Mouse (Mus musculus) naive thymus-derived CD4-positive, alpha-beta T cell, adult 2 months (primary cell): ENCODE results near the gene Smim7.

Experiments used
- DNase-seq: peaks from one replicate; pipeline ENCODE4 v3.0.0-alpha.2; 2011; ENCODE audit warnings: low read depth

Smim7 gene

GRCm38 (mm10) chr8:72547122-72547801 lies 23.6 kb downstream of the Smim7 start:
- DNase-seq: no peak

- peak; percentile 22 for DNase-seq
Measured at GRCm38 (mm10) chr8:72539234-72539633, 31.7 kb downstream of the Smim7 start.

DNA sequence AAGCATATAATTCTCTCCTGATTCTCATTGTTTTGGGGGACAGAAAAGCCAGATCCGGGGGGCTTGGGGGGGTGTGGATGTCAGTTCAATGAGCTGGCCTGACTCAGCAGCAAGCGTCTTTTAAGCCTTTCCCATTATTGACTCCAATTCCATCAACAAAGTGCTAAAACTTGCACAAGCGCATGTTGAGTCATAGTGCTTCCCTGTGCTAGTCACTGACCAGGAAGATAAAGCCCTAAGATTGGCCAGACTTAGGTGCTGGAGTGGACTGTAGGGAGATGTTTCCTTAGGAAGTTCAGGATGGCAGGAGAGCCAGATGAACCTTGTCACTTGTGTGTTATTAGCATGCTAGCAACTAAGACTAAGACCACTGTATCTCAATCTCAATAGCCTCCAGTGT lies 36.0 kb downstream of the Smim7 start:
- no peak for DNase-seq

- no peak for DNase-seq
Measured at GRCm38 (mm10) chr8:72532103-72532502, 38.8 kb downstream of the Smim7 start.

GRCm38 (mm10) chr8:72521888-72522287 lies 49.0 kb downstream of the Smim7 start:
- no peak for DNase-seq

GRCm38 (mm10) chr8:72517421-72517988 lies 53.4 kb downstream of the Smim7 start:
- DNase-seq: no peak
